In the genomic region with DNA sequence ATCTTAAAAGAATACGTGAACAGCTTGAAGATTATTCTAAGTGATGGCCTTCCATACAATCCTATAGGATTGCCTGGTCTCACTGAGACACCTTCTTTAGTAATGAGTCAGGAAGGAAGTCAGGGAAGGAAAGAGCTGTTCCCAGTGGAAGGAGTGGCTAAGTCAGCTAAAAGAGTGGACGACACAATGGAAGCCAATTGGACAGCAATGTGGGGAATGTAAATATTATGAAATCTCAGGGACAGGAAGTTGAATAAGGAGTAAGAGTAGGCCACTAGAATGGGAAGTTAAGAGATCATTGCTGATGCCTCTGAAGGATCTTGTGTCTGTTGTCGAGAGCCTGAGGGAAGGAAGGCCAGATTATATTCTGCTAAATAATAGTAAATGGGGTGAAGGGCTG, we compare ENCODE assay signal across 28 mouse cellular contexts.
DNase-seq lines count a peak whose midpoint lies in the region; ATAC-seq and TF ChIP-seq lines count a peak whose summit lies in the region.
"Had no signal": no experiment of that assay in that cellular context is flagged by ENCODE, and none has a peak within 500 bp of the region (broad histone marks: within the 10 kb centered on the region; RNA-seq: fewer than 3 reads in every experiment).

No protein-coding gene starts in this region.

- peak; percentile 65 for TF ChIP-seq EP300 in lung, postnatal 0 days (IDR thresholded peaks at IDR 0.05)

- no peak for DNase-seq in liver, embryonic 13.5 days
- DNase-seq in liver, embryonic 11.5 days (ENCODE audit: low spot score), result no peak
- peak; percentile 20 for DNase-seq in 416B (ENCODE audit: low read depth)
- DNase-seq in lung, postnatal 0 days (ENCODE audit: low spot score), result peak; percentile 71
- DNase-seq in heart, postnatal 36 days, result no peak
- DNase-seq in right cerebral cortex, postnatal 25 days, result no peak
- no peak for DNase-seq in gastrocnemius, postnatal 10 days
- DNase-seq: adrenal gland, postnatal 25 days; cerebellum, adult 11 months; cerebellum, postnatal 10 days; gastrocnemius, postnatal 36 days; kidney, adult 8-10 months; kidney, postnatal 14 days; layer of hippocampus, postnatal 36 days; liver, postnatal 0 days; thymus, adult 18-20 months; thymus, postnatal 36 days had no signal

- no peak for TF ChIP-seq CTCF in lung, postnatal 0 days (IDR thresholded peaks at IDR 0.05)

- no peaks in the 10 kb centered on the region for H3K36me3 ChIP-seq in liver, embryonic 13.5 days
- H3K36me3 ChIP-seq in liver, embryonic 11.5 days (ENCODE audit: control insufficient read depth, insufficient read depth, low read length), result no peaks in the 10 kb centered on the region
- no peaks in the 10 kb centered on the region for H3K36me3 ChIP-seq in lung, postnatal 0 days (ENCODE audit: insufficient read depth, low read length)
- H3K36me3 ChIP-seq: embryonic facial prominence, embryonic 12.5 days; forebrain, embryonic 12.5 days; heart, embryonic 15.5 days; hindbrain, embryonic 15.5 days; limb, embryonic 12.5 days; midbrain, embryonic 10.5 days; stomach, embryonic 15.5 days had no signal

- no peak overlapping the region for H3K9ac ChIP-seq in liver, embryonic 13.5 days
- H3K9ac ChIP-seq in liver, embryonic 11.5 days (ENCODE audit: low read depth, low read length), result no peak overlapping the region
- H3K9ac ChIP-seq in lung, postnatal 0 days (replicated peaks; ENCODE audit: low read depth), result no peak overlapping the region
- H3K9ac ChIP-seq: embryonic facial prominence, embryonic 12.5 days; forebrain, embryonic 12.5 days; heart, embryonic 15.5 days; hindbrain, embryonic 15.5 days; limb, embryonic 12.5 days; liver, postnatal 0 days; stomach, embryonic 15.5 days had no signal

- H3K27me3 ChIP-seq in liver, embryonic 13.5 days, result no peaks in the 10 kb centered on the region
- no peaks in the 10 kb centered on the region for H3K27me3 ChIP-seq in liver, embryonic 11.5 days (replicated peaks; ENCODE audit: control insufficient read depth, insufficient read depth, low read length)
- H3K27me3 ChIP-seq in lung, postnatal 0 days (replicated peaks; ENCODE audit: insufficient read depth, low read length), result no peaks in the 10 kb centered on the region
- H3K27me3 ChIP-seq: embryonic facial prominence, embryonic 12.5 days; forebrain, embryonic 12.5 days; heart, embryonic 15.5 days; hindbrain, embryonic 15.5 days; limb, embryonic 12.5 days; stomach, embryonic 15.5 days had no signal

- no peaks in the 10 kb centered on the region for H3K9me3 ChIP-seq in liver, embryonic 13.5 days (replicated peaks)
- no peaks in the 10 kb centered on the region for H3K9me3 ChIP-seq in liver, embryonic 11.5 days (ENCODE audit: control insufficient read depth, low read length)
- H3K9me3 ChIP-seq in lung, postnatal 0 days (ENCODE audit: low read length), result no peaks in the 10 kb centered on the region
- H3K9me3 ChIP-seq: embryonic facial prominence, embryonic 12.5 days; forebrain, embryonic 12.5 days; heart, embryonic 15.5 days; hindbrain, embryonic 15.5 days; limb, embryonic 12.5 days; midbrain, embryonic 10.5 days; stomach, embryonic 15.5 days had no signal

- ATAC-seq in liver, embryonic 13.5 days (ENCODE audit: low read depth), result 0 out of 2 replicates have a peak, but pooled peaks have one; percentile 29
- no peak for ATAC-seq in liver, embryonic 11.5 days (replicated peaks; ENCODE audit: low FRiP score)
- ATAC-seq in lung, postnatal 0 days, result peak; percentile 70
- ATAC-seq in megakaryocyte progenitor cell, adult 5-6 weeks (replicated peaks; ENCODE audit: poor library complexity), result peak; percentile 73
- ATAC-seq: liver, postnatal 0 days; midbrain, embryonic 16.5 days had no signal

- intact Hi-C loops in heart, postnatal 36 days (cut with DNase I), result no loop called here

- no peak overlapping the region for H3K4me2 ChIP-seq in liver, embryonic 13.5 days
- no peak overlapping the region for H3K4me2 ChIP-seq in liver, embryonic 11.5 days
- no peak overlapping the region for H3K4me2 ChIP-seq in lung, postnatal 0 days (replicated peaks; ENCODE audit: low read depth, low read length)
- H3K4me2 ChIP-seq: embryonic facial prominence, embryonic 12.5 days; forebrain, embryonic 12.5 days; heart, embryonic 15.5 days; hindbrain, embryonic 15.5 days; limb, embryonic 12.5 days; stomach, embryonic 15.5 days had no signal

- H3K4me1 ChIP-seq in liver, embryonic 13.5 days (replicated peaks), result no peaks in the 10 kb centered on the region
- H3K4me1 ChIP-seq in liver, embryonic 11.5 days (replicated peaks; ENCODE audit: control insufficient read depth, insufficient read depth, low read length), result no peaks in the 10 kb centered on the region
- no peaks in the 10 kb centered on the region; the same call in 1 of the 2 replicates for H3K4me1 ChIP-seq in lung, postnatal 0 days (ENCODE audit: insufficient read depth, low read depth, low read length)
- H3K4me1 ChIP-seq: embryonic facial prominence, embryonic 12.5 days; heart, embryonic 15.5 days; hindbrain, embryonic 15.5 days; stomach, embryonic 15.5 days had no signal

- 24% methylated on average over 3 of the region's 3 CpGs for WGBS in liver, embryonic 13.5 days (ENCODE audit: insufficient replicate concordance)
- 59% methylated on average over 3 of the region's 3 CpGs for WGBS in liver, embryonic 11.5 days
- 27% methylated on average over 3 of the region's 3 CpGs for WGBS in lung, postnatal 0 days

- H3K4me3 ChIP-seq in liver, embryonic 13.5 days (replicated peaks), result no peak overlapping the region
- H3K4me3 ChIP-seq in liver, embryonic 11.5 days (ENCODE audit: low read depth, low read length), result no peak overlapping the region
- H3K4me3 ChIP-seq in lung, postnatal 0 days (ENCODE audit: low read depth, low read length), result no peak overlapping the region
- H3K4me3 ChIP-seq: embryonic facial prominence, embryonic 12.5 days; forebrain, embryonic 12.5 days; heart, embryonic 15.5 days; hindbrain, embryonic 15.5 days; layer of hippocampus, adult 2 months; limb, embryonic 12.5 days; midbrain, embryonic 10.5 days; myocyte; stomach, embryonic 15.5 days had no signal

- no peak overlapping the region for H3K27ac ChIP-seq in liver, embryonic 13.5 days
- no peak overlapping the region for H3K27ac ChIP-seq in liver, embryonic 11.5 days (ENCODE audit: low read depth, low read length)
- H3K27ac ChIP-seq in lung, postnatal 0 days (ENCODE audit: low read length), result no peak overlapping the region
- H3K27ac ChIP-seq: embryonic facial prominence, embryonic 12.5 days; forebrain, embryonic 12.5 days; heart, embryonic 15.5 days; hindbrain, embryonic 15.5 days; layer of hippocampus, adult 2 months; midbrain, embryonic 10.5 days; stomach, embryonic 15.5 days had no signal

Comparison
In these comparisons a context has a peak if more than half of its experiments do, and no peak if none do; other contexts are left out.
1. DNase-seq: peak in 416B (single experiment) and lung, postnatal 0 days (single experiment); none in liver, embryonic 13.5 days (single experiment), liver, embryonic 11.5 days (single experiment), heart, postnatal 36 days (0 of 2), right cerebral cortex, postnatal 25 days (single experiment) and gastrocnemius, postnatal 10 days (single experiment).